Mouse (Mus musculus): Measurements from ENCODE around the gene Kpna6.
"Not testable (repeated sequence)": the region's sequence is repeated elsewhere in the genome, so short reads cannot be mapped to it uniquely, and the experiment has no call there.

DNA sequence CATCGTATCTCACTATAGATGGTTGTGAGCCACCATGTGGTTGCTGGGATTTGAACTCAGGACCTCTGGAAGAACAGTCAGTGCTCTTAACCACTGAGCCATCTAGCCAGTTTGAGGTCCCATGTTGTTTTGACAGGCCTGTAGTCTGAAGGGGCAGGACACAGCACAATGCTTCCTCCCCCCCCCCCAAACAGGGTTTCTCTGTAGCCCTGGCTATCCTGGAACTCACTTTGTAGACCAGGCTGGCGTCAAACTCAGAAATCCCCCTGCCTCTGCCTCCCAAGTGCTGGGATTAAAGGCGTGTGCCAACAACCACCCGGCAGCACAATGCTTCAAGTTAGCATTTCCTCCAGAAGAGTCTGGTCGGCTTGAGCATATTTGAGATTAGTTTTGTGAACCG is 28.1 kb upstream of the Kpna6 start:
- TF ChIP-seq CTCF (IDR thresholded peaks at IDR 0.05; ENCODE audit: low read depth, low read length); GATA1 (IDR thresholded peaks at IDR 0.05; ENCODE audit: borderline replicate concordance, low read length): not testable (repeated sequence)

All from G1E (cell line).